Mouse (Mus musculus): ENCODE results near the gene Awat2.
"Not testable (repeated sequence)": the region's sequence is repeated elsewhere in the genome, so short reads cannot be mapped to it uniquely, and the experiment has no call there.

Gene Awat2

GRCm38 (mm10) chrX:100442617-100443016 is at the start of gene Awat2:
TSS of gene Awat2 (minus strand) at chrX:100442717.
- in situ Hi-C loops (cut with MboI), result not testable (repeated sequence)

- in situ Hi-C loops (cut with MboI), result loop anchor here (25.0 kb wide), 1 partner anchor 1343 kb away; the partner anchor contains the start of gene Efnb1
Measured at GRCm38 (mm10) chrX:100480317-100480716, 37.8 kb upstream of the Awat2 start.

- in situ Hi-C loops (cut with MboI), result loop anchor here (25.0 kb wide), 1 partner anchor 1338 kb away; the partner anchor contains the start of gene Efnb1
Measured at GRCm38 (mm10) chrX:100475569-100476223, 33.2 kb upstream of the Awat2 start.

GRCm38 (mm10) chrX:100471491-100471890 is 29.0 kb upstream of the Awat2 start:
- in situ Hi-C loops (cut with MboI), result no loop called here

GRCm38 (mm10) chrX:100470126-100470525 is 27.6 kb upstream of the Awat2 start:
- in situ Hi-C loops (cut with MboI), result no loop called here

GRCm38 (mm10) chrX:100468047-100468446 is 25.5 kb upstream of the Awat2 start:
- in situ Hi-C loops (cut with MboI), result no loop called here

GRCm38 (mm10) chrX:100443532-100443931 is 1.0 kb upstream of the Awat2 start:
- in situ Hi-C loops (cut with MboI), result no loop called here

- in situ Hi-C loops (cut with MboI), result no loop called here
Measured at GRCm38 (mm10) chrX:100432311-100432710, 10.2 kb downstream of the Awat2 start.

- in situ Hi-C loops (cut with MboI), result no loop called here
Measured at GRCm38 (mm10) chrX:100428693-100429092, 13.8 kb downstream of the Awat2 start, which contains the start of gene Otud6a. TSS of gene Otud6a (plus strand) at chrX:100429013.

GRCm38 (mm10) chrX:100409245-100409644 is 33.3 kb downstream of the Awat2 start:
- in situ Hi-C loops (cut with MboI), result no loop called here

GRCm38 (mm10) chrX:100401657-100402056 is 40.9 kb downstream of the Awat2 start:
- in situ Hi-C loops (cut with MboI), result no loop called here

GRCm38 (mm10) chrX:100400900-100401299 is 41.6 kb downstream of the Awat2 start:
- in situ Hi-C loops (cut with MboI), result no loop called here

- in situ Hi-C loops (cut with MboI), result no loop called here
Measured at GRCm38 (mm10) chrX:100395026-100395425, 47.5 kb downstream of the Awat2 start.

- in situ Hi-C loops (cut with MboI), result no loop called here
Measured at GRCm38 (mm10) chrX:100394223-100394861, 48.2 kb downstream of the Awat2 start.

- in situ Hi-C loops (cut with MboI), result no loop called here
Measured at GRCm38 (mm10) chrX:100392304-100392703, 50.2 kb downstream of the Awat2 start.

GRCm38 (mm10) chrX:100389887-100390286 is 52.6 kb downstream of the Awat2 start:
- in situ Hi-C loops (cut with MboI), result no loop called here

- in situ Hi-C loops (cut with MboI), result no loop called here
Measured at GRCm38 (mm10) chrX:100356974-100357373, 85.5 kb downstream of the Awat2 start.
